Mouse (Mus musculus) liver, embryonic 14.5 days (tissue): Measurements from ENCODE around the gene Ccl28.

ENCODE experiments used
- CTCF ChIP-seq: IDR thresholded peaks from 2 replicates; pipeline ENCODE4 v1.5.1; 2016; ENCODE audit warnings: antibody characterized with exemption, low read depth, control low read depth
- EP300 ChIP-seq: IDR thresholded peaks from 2 replicates; pipeline ENCODE4 v1.6.1; 2016; ENCODE audit warnings: antibody characterized with exemption, low read depth

GRCm38 (mm10) chr13:119696496-119696895, 72.9 kb downstream of the Ccl28 start:
- TF ChIP-seq CTCF = no peak
- no peak for TF ChIP-seq EP300
